Mouse (Mus musculus) kidney, postnatal 0 days (tissue): ENCODE measurements at regions not wholly inside any gene's neighbourhood (a gene's known extent, or its start where the extent isn't known, plus 50 kb on each side); places are given as distances from the start of the nearest gene placed in this dataset.

Source experiments
- ATAC-seq: fragments of 200-750 bp; cut with Nextera tagmentation; replicated peaks from 2 replicates; pipeline ENCODE4 v1.8.0; 2017; ENCODE audit warnings: low read depth, moderate number of reproducible peaks, moderate TSS enrichment, moderate library complexity; ENCODE audit not compliant: low FRiP score
- DNase-seq: peaks from one replicate; pipeline ENCODE4 v3.0.0-alpha.2; 2016; ENCODE audit warnings: low spot score
- H3K27ac ChIP-seq: fragments of 300-500 bp; sonication (generic); 2 replicates; pipeline ENCODE4 v1.5.1; 2014; ENCODE audit warnings: mild to moderate bottlenecking
- H3K27me3 ChIP-seq: fragments of 300-500 bp; sonication (generic); 2 replicates; pipeline ENCODE4 v1.6.1; 2014; ENCODE audit warnings: low read length, mixed read lengths; ENCODE audit not compliant: insufficient read depth
- H3K36me3 ChIP-seq: fragments of 300-500 bp; sonication (generic); 2 replicates; pipeline ENCODE4 v1.6.1; 2014; ENCODE audit warnings: low read length, mixed read lengths; ENCODE audit not compliant: insufficient read depth
- H3K4me1 ChIP-seq: fragments of 300-500 bp; sonication (generic); replicated peaks from 2 replicates; pipeline ENCODE4 v1.6.1; 2014; ENCODE audit warnings: antibody characterized with exemption, low read length, mixed read lengths; ENCODE audit not compliant: insufficient read depth
- H3K4me2 ChIP-seq: fragments of 300-500 bp; sonication (generic); 2 replicates; pipeline ENCODE4 v1.6.1; 2014; ENCODE audit warnings: mild to moderate bottlenecking, low read length, moderate library complexity, mixed read lengths
- H3K4me3 ChIP-seq: fragments of 300-500 bp; sonication (generic); replicated peaks from 2 replicates; pipeline ENCODE4 v1.5.1; 2014; ENCODE audit warnings: low read depth, low read length
- H3K9ac ChIP-seq: fragments of 300-500 bp; sonication (generic); 2 replicates; pipeline ENCODE4 v1.6.1; 2014; ENCODE audit warnings: low read depth, low read length
- H3K9me3 ChIP-seq: fragments of 300-500 bp; sonication (generic); replicated peaks from 2 replicates; pipeline ENCODE4 v1.6.1; 2016; ENCODE audit warnings: low read length, inconsistent platforms, mixed read lengths
- CTCF ChIP-seq: IDR thresholded peaks from 2 replicates; pipeline ENCODE4 v1.5.1; 2016; ENCODE audit warnings: antibody characterized with exemption, low read depth, mild to moderate bottlenecking, moderate library complexity
- WGBS: fragments of 180-500 bp; shearing (Covaris S2); extraction: QIAGEN DNeasy Blood & Tissue Kit; methylation state at CpG from one replicate; pipeline ENCODE4 v1.1.7; 2014; 5-methylcytosine and 5-hydroxymethylcytosine counted together

DNA sequence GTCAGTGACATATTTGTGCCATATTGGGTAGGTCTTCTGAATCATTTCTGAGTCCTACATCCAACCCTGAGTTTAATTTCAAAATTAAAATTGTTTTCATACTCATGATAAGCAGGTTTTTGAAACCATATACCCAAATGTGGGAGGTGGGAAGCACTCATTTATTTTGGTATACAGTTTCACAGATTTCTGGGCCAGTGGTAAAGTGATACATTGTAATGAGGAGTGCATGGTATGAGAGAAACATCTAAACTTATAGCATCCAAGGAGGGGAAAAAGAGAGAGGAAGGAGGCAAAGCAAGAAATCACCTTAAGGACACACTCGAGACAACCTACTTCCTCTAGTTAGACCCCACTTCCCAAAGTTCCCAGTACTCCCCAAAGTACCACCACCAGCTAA is 157.6 kb downstream of the Mreg start:
- no peak for TF ChIP-seq CTCF
- WGBS = 77% methylated on average over 1 of the region's 1 CpGs
- H3K27ac ChIP-seq = no peak overlapping the region
- no peaks in the 10 kb centered on the region for H3K9me3 ChIP-seq
- DNase-seq (no peak), ATAC-seq (no peak)
- no peak overlapping the region for H3K4me2 ChIP-seq
- H3K4me1 ChIP-seq = no peaks in the 10 kb centered on the region
- no peak overlapping the region for H3K4me3 ChIP-seq
- no peak overlapping the region for H3K9ac ChIP-seq
- no peaks in the 10 kb centered on the region for H3K36me3 ChIP-seq
- no peaks in the 10 kb centered on the region for H3K27me3 ChIP-seq

DNA sequence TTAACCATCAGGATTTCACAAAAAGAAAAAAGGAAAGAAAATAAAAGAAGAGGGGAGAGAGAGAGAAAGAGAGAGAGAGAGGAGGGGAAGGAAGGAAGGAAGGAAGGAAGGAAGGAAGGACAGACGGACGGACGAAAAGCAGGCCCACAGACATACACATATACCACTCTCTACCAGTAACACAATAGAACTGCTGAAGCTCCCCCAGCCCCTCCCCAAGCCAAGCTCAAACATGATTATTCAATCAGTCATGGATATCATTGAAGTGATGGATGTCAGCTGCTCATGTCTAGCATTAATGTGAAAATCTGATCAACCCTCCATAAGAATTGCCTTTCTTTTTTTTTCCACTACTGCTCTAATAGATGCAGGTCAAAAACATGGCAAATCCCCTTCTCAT is 161.2 kb downstream of the Mreg start:
- H3K4me3 ChIP-seq = no peak overlapping the region
- no peaks in the 10 kb centered on the region for H3K4me1 ChIP-seq
- no peak overlapping the region for H3K9ac ChIP-seq
- no peak for TF ChIP-seq CTCF
- no peak overlapping the region for H3K27ac ChIP-seq
- H3K4me2 ChIP-seq = no peak overlapping the region
- WGBS = 88% methylated on average over 3 of the region's 3 CpGs
- no peak for DNase-seq
- H3K9me3 ChIP-seq = no peaks in the 10 kb centered on the region
- H3K27me3 ChIP-seq = no peaks in the 10 kb centered on the region
- no peak for ATAC-seq
- H3K36me3 ChIP-seq = no peaks in the 10 kb centered on the region

DNA sequence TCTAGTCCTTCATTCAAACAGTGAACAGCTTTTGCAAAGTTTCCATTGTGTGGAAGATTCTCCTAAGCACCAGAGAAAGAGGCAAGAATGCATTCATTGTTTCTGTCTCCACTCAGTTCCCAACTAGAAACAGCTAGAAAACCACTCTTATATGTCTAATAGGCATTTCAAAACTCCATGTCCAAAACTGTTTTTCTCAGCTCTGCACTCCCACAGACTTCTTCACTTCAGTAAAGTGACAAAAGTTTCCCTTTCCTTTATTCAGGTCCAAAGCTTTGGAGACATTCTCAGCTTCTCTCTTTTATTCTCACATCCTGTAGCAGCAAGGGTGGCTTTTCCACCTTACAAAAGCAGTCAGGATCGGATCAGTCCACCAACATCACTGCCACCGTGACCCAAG is 166.0 kb downstream of the Mreg start:
- Histone ChIP-seq H3K4me2 (no peak overlapping the region), H3K36me3 (no peaks in the 10 kb centered on the region), H3K27ac (no peak overlapping the region), H3K9ac (no peak overlapping the region), H3K4me1 (no peaks in the 10 kb centered on the region), H3K4me3 (no peak overlapping the region), H3K27me3 (no peaks in the 10 kb centered on the region), H3K9me3 (no peaks in the 10 kb centered on the region)
- DNase-seq (no peak), ATAC-seq (no peak)
- no peak for TF ChIP-seq CTCF
- 77% methylated on average over 2 of the region's 2 CpGs for WGBS

GRCm38 (mm10) chr1:72038518-72038917 is 173.6 kb downstream of the Mreg start:
- H3K9me3 ChIP-seq = no peaks in the 10 kb centered on the region
- H3K27me3 ChIP-seq = no peaks in the 10 kb centered on the region
- DNase-seq (no peak), ATAC-seq (no peak)
- H3K9ac ChIP-seq = no peak overlapping the region
- WGBS = 43% methylated on average over 9 of the region's 9 CpGs
- peaks cover 3% of the 10 kb centered on the region; the same call in 1 of the 2 replicates for H3K4me1 ChIP-seq
- H3K36me3 ChIP-seq = no peaks in the 10 kb centered on the region
- H3K4me3 ChIP-seq = no peak overlapping the region
- H3K4me2 ChIP-seq = peak overlapping the region; percentile 40
- no peak overlapping the region for H3K27ac ChIP-seq
- no peak for TF ChIP-seq CTCF

DNA sequence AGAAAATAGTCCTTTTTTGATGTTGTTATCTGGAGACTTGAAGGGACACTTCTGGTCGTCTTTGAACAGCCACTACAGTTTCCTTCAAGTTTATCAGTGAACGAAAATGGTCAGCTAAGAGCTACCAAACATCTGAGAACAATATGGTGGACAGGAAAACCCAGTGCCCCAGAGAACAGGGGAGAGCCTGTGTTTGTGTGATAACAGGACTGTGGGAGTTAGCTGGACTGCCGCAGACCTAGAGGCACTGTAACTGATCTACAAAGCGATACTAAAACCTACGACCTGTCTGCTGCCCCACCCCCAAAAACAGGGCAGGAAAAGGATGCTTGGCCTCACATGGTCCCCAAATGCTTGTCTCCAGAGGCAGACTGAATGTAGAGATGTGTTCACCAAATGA is 175.5 kb downstream of the Mreg start:
- H3K4me1 ChIP-seq = peaks cover 3% of the 10 kb centered on the region; the same call in 1 of the 2 replicates
- WGBS = 52% methylated on average over 5 of the region's 5 CpGs
- H3K27ac ChIP-seq = no peak overlapping the region
- no peak overlapping the region for H3K9ac ChIP-seq
- no peaks in the 10 kb centered on the region for H3K9me3 ChIP-seq
- no peak overlapping the region for H3K4me2 ChIP-seq
- H3K36me3 ChIP-seq = no peaks in the 10 kb centered on the region
- no peak overlapping the region for H3K4me3 ChIP-seq
- DNase-seq (no peak), ATAC-seq (no peak)
- no peaks in the 10 kb centered on the region for H3K27me3 ChIP-seq
- TF ChIP-seq CTCF = no peak

DNA sequence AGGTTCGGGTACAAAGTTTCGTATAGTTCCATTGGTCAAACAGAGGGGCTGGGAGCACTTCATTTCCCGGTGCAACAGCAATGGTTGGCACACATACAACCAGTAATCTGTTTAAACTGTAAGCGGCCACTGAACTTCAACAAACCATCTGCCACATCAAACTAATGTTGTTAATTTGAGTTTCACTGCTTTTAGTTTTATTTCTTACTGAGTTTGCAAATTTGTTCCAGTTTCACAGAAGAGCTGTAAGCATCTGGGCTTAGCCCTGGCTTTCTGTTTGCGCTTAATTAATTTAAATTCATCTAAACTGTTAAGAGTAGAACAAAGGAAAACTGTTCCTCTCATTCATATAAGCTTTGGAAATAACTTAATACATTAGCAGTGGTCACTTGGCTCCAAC is 176.0 kb downstream of the Mreg start:
- H3K9me3 ChIP-seq = no peaks in the 10 kb centered on the region
- DNase-seq (no peak), ATAC-seq (no peak)
- no peaks in the 10 kb centered on the region for H3K36me3 ChIP-seq
- H3K4me2 ChIP-seq = no peak overlapping the region
- no peaks in the 10 kb centered on the region for H3K27me3 ChIP-seq
- no peak overlapping the region for H3K27ac ChIP-seq
- no peak for TF ChIP-seq CTCF
- no peak overlapping the region for H3K4me3 ChIP-seq
- H3K4me1 ChIP-seq = peaks cover 3% of the 10 kb centered on the region; the same call in 1 of the 2 replicates
- 86% methylated on average over 5 of the region's 5 CpGs for WGBS
- H3K9ac ChIP-seq = no peak overlapping the region

- DNase-seq = no peak
- H3K36me3 ChIP-seq = no peaks in the 10 kb centered on the region
- H3K4me2 ChIP-seq = no peak overlapping the region
- H3K9ac ChIP-seq = no peak overlapping the region
- no peak for TF ChIP-seq CTCF
- no peak for ATAC-seq
- no peak overlapping the region for H3K4me3 ChIP-seq
- no peaks in the 10 kb centered on the region for H3K27me3 ChIP-seq
- H3K27ac ChIP-seq = no peak overlapping the region
- H3K9me3 ChIP-seq = no peaks in the 10 kb centered on the region
- 63% methylated on average over 2 of the region's 2 CpGs for WGBS
- H3K4me1 ChIP-seq = peaks cover 6% of the 10 kb centered on the region; the same call in 1 of the 2 replicates
These were observed 178.2 kb downstream of the Mreg start for GRCm38 (mm10) chr1:72033941-72034340.
